Mouse (Mus musculus) neural tube, embryonic 14.5 days (tissue): ENCODE results near the gene Foxl2. TPM values are rescaled to one million over a fixed set of nuclear protein-coding genes. Genes with fewer than 3 reads are reported as not detected.
A peak's percentile ranks its signal among the peaks of the same experiment; 100 is the strongest.

Experiments used
- ATAC-seq: fragments of 200-750 bp; cut with Nextera tagmentation; 2 replicates; pipeline ENCODE4 v1.8.0; 2017; ENCODE audit warnings: low read depth, mild to moderate bottlenecking, moderate TSS enrichment, moderate library complexity
- H3K27ac ChIP-seq: fragments of 300-500 bp; sonication (generic); 2 replicates; pipeline ENCODE4 v1.5.1; 2014; ENCODE audit warnings: low read depth, mild to moderate bottlenecking, control low read depth, low read length, moderate library complexity, mixed read lengths
- H3K27me3 ChIP-seq: fragments of 300-500 bp; sonication (generic); 2 replicates; pipeline ENCODE4 v1.6.1; 2014; ENCODE audit warnings: low read length; ENCODE audit not compliant: control insufficient read depth, insufficient read depth
- H3K36me3 ChIP-seq: fragments of 300-500 bp; sonication (generic); 2 replicates; pipeline ENCODE4 v1.6.1; 2014; ENCODE audit warnings: low read length, mixed read lengths; ENCODE audit not compliant: control insufficient read depth, insufficient read depth
- H3K4me1 ChIP-seq: fragments of 300-500 bp; sonication (generic); 2 replicates; pipeline ENCODE4 v1.6.1; 2014; ENCODE audit warnings: low read length; ENCODE audit not compliant: control insufficient read depth, insufficient read depth
- H3K4me2 ChIP-seq: fragments of 300-500 bp; sonication (generic); 2 replicates; pipeline ENCODE4 v1.6.1; 2014; ENCODE audit warnings: mild to moderate bottlenecking, low read depth, low read length, control low read depth
- H3K4me3 ChIP-seq: fragments of 300-500 bp; sonication (generic); 2 replicates; pipeline ENCODE4 v1.5.1; 2014; ENCODE audit warnings: low read depth, low read length, control low read depth, mixed read lengths
- H3K9ac ChIP-seq: fragments of 300-500 bp; sonication (generic); replicated peaks from 2 replicates; pipeline ENCODE4 v1.6.1; 2014; ENCODE audit warnings: low read depth, mild to moderate bottlenecking, control low read depth, low read length, mixed read lengths
- H3K9me3 ChIP-seq: fragments of 300-500 bp; sonication (generic); 2 replicates; pipeline ENCODE4 v1.6.1; 2016; ENCODE audit warnings: low read length; ENCODE audit not compliant: control insufficient read depth
- WGBS: fragments of 180-500 bp; shearing (Covaris S2); extraction: QIAGEN DNeasy Blood & Tissue Kit; methylation state at CpG from one replicate; pipeline ENCODE4 v1.1.7; 2014; 5-methylcytosine and 5-hydroxymethylcytosine counted together
- polyA plus RNA-seq: library from polyadenylated mRNA; unstranded; fragments of >200 nt; fragmentation: Nextera tagmentation; extraction: Ambion mirVana; gene quantifications from 2 replicates; pipeline ENCODE4 v1.2.1, GENCODE M21; 2014

Gene Foxl2
- polyA plus RNA-seq: 0.32 and 0.72 TPM in 2 replicates

DNA sequence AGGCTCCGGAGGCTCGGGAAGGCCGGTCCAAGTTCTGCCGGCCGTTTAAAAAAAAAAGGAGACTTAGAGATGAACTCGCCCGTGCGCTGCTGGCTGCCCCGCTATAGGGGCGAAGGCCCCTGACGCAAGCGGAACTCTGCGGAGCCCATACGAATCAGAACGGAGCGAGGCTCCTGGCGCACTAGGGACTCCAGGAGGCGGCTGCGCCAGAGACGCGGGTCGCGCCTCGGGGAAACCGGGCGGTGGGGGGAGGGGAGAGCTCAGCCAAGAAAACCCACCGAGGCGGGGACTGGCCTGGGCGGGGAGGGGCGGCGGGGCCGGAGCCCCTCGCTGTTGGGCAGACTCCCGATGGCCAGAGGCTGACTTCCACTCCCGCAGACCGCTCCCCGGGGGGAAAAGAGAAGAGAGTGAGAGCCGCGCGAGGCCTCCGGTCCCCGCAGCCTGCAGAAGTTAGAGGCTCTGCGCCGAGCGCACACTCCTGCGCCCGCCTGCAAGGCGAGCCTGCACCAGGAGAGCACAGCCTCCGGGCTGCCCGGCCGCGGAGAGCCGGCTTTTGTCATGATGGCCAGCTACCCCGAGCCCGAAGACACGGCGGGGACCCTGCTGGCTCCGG lies at the start of gene Foxl2:
Gene Foxl2 (plus strand): TSS at position 186 of the 613 bp plus-strand sequence.
- Histone ChIP-seq H3K9ac (0 out of 2 replicates have a peak within 1 kb of the TSS, but pooled peaks have one; percentile 25), H3K4me2 (peak within 1 kb of the TSS; percentile 43), H3K9me3 (no peaks in the 10 kb centered on the region), H3K36me3 (no peaks in the 10 kb centered on the region), H3K27ac (peak within 1 kb of the TSS; percentile 39; the same call in 1 of the 2 replicates), H3K27me3 (peaks cover 66% of the 10 kb centered on the region), H3K4me1 (peaks cover 17% of the 10 kb centered on the region), H3K4me3 (peak within 1 kb of the TSS; percentile 29)
- 0 out of 2 replicates have a peak, but pooled peaks have one; percentile 47 for ATAC-seq
- under 1% methylated on average over 45 of the region's 58 CpGs for WGBS

GRCm38 (mm10) chr9:98920629-98921523 lies 34.2 kb upstream of the Foxl2 start:
- ATAC-seq: no peak
- no peak overlapping the region for H3K27ac ChIP-seq
- WGBS: 92% methylated on average over 5 of the region's 5 CpGs
- H3K4me2 ChIP-seq: no peak overlapping the region
- H3K9me3 ChIP-seq: no peaks in the 10 kb centered on the region
- no peak overlapping the region for H3K4me3 ChIP-seq
- H3K9ac ChIP-seq: no peak overlapping the region
- no peaks in the 10 kb centered on the region for H3K27me3 ChIP-seq
- H3K36me3 ChIP-seq: no peaks in the 10 kb centered on the region
- no peaks in the 10 kb centered on the region for H3K4me1 ChIP-seq

- Histone ChIP-seq H3K4me1 (no peaks in the 10 kb centered on the region), H3K9me3 (no peaks in the 10 kb centered on the region), H3K36me3 (no peaks in the 10 kb centered on the region), H3K4me2 (no peak overlapping the region), H3K4me3 (no peak overlapping the region), H3K27me3 (no peaks in the 10 kb centered on the region), H3K9ac (no peak overlapping the region), H3K27ac (no peak overlapping the region)
- WGBS: 48% methylated on average over 6 of the region's 6 CpGs
- no peak for ATAC-seq
Observed at GRCm38 (mm10) chr9:98923119-98923518, 32.0 kb upstream of the Foxl2 start.

DNA sequence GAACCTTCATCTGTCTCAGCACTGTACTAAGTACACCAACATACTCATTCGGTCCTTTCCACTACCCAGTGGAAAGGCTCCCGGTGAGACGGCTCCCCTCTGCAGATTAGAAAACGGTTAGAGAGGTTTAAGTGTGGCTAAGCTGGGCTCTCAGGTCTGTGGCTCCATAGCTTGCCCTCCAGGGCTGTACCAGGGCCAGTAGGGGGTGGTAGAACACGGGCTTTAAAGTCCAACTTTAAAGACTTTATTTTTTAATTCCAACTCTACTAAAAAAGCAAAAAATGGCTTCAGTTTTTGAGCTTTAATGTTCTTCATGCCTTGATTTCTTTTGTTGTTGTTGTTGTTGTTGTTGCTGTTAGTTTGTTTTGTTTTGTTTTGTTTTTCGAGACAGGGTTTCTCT lies 30.9 kb upstream of the Foxl2 start:
- H3K4me2 ChIP-seq: no peak overlapping the region
- no peak overlapping the region for H3K4me3 ChIP-seq
- H3K36me3 ChIP-seq: no peaks in the 10 kb centered on the region
- no peak overlapping the region for H3K27ac ChIP-seq
- 75% methylated on average over 6 of the region's 6 CpGs for WGBS
- no peak overlapping the region for H3K9ac ChIP-seq
- no peaks in the 10 kb centered on the region for H3K9me3 ChIP-seq
- H3K4me1 ChIP-seq: no peaks in the 10 kb centered on the region
- H3K27me3 ChIP-seq: no peaks in the 10 kb centered on the region
- no peak for ATAC-seq

DNA sequence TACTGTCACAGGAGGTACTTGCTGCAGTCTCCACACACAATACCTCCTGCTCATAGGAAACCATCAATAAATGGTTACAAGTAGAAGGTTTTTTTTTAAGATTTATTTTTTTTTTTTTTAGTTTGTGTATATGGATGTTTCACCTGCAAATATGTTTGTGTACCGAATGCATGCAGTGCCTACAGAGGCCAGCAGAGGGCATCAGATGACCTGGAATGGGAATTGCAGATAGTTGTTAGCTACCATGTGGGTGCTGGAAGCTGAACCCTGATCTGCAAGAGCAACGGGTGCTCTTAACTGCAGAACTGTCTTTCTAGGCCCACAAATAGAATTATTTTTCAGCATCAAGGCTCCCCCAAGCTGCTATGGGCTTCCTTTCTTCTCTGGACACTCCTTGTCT lies 25.6 kb upstream of the Foxl2 start:
- no peak overlapping the region for H3K9ac ChIP-seq
- H3K4me2 ChIP-seq: no peak overlapping the region
- no peak overlapping the region for H3K27ac ChIP-seq
- no peaks in the 10 kb centered on the region for H3K36me3 ChIP-seq
- no peak overlapping the region for H3K4me3 ChIP-seq
- H3K9me3 ChIP-seq: no peaks in the 10 kb centered on the region
- 96% methylated on average over 2 of the region's 2 CpGs for WGBS
- H3K4me1 ChIP-seq: no peaks in the 10 kb centered on the region
- ATAC-seq: no peak
- H3K27me3 ChIP-seq: no peaks in the 10 kb centered on the region

- ATAC-seq: no peak
- Histone ChIP-seq H3K9ac (no peak overlapping the region), H3K36me3 (no peaks in the 10 kb centered on the region), H3K4me2 (no peak overlapping the region), H3K9me3 (no peaks in the 10 kb centered on the region), H3K4me1 (no peaks in the 10 kb centered on the region), H3K27ac (no peak overlapping the region), H3K27me3 (no peaks in the 10 kb centered on the region), H3K4me3 (no peak overlapping the region)
- 48% methylated on average over 6 of the region's 6 CpGs for WGBS
Observed at GRCm38 (mm10) chr9:98932931-98933330, 22.2 kb upstream of the Foxl2 start.

- no peak overlapping the region for H3K27ac ChIP-seq
- H3K4me1 ChIP-seq: no peaks in the 10 kb centered on the region
- no peaks in the 10 kb centered on the region for H3K9me3 ChIP-seq
- H3K9ac ChIP-seq: no peak overlapping the region
- ATAC-seq: no peak
- no peaks in the 10 kb centered on the region for H3K36me3 ChIP-seq
- no peak overlapping the region for H3K4me2 ChIP-seq
- no peaks in the 10 kb centered on the region for H3K27me3 ChIP-seq
- no peak overlapping the region for H3K4me3 ChIP-seq
- 28% methylated on average over 16 of the region's 16 CpGs for WGBS
Observed at GRCm38 (mm10) chr9:98935190-98935909, 19.7 kb upstream of the Foxl2 start.

DNA sequence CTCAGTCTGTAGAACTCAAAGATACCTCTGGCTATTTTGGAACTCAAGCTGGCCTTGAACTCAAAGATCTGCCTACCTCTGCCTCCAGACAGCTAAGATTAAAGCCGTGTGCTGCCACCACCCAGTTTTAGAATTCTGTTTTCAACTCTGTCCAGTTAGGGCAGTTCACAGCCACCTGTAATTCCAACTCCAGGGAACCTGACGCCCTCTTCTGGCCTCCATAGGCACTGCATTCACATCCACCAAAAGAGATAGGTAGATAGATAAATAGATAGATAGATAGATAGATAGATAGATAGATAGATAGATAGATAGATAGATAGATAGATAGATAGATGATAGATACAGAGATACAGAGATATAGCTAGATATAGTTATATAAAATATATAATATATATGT lies 15.8 kb upstream of the Foxl2 start:
- H3K4me3 ChIP-seq: no peak overlapping the region
- no peak overlapping the region for H3K27ac ChIP-seq
- no peaks in the 10 kb centered on the region for H3K36me3 ChIP-seq
- H3K9ac ChIP-seq: no peak overlapping the region
- no peak overlapping the region for H3K4me2 ChIP-seq
- WGBS: 29% methylated on average over 2 of the region's 2 CpGs
- H3K4me1 ChIP-seq: no peaks in the 10 kb centered on the region
- no peaks in the 10 kb centered on the region for H3K27me3 ChIP-seq
- no peak for ATAC-seq
- H3K9me3 ChIP-seq: no peaks in the 10 kb centered on the region
